Mouse (Mus musculus) intestine, embryonic 15.5 days (tissue): ENCODE measurements at regions not wholly inside any gene's neighbourhood (a gene's known extent, or its start where the extent isn't known, plus 50 kb on each side); places are given as distances from the start of the nearest gene placed in this dataset.

Source experiments
- ATAC-seq: fragments of 200-750 bp; cut with Nextera tagmentation; 2 replicates; pipeline ENCODE4 v1.8.0; 2017; ENCODE audit warnings: moderate TSS enrichment, moderate library complexity
- H3K27ac ChIP-seq: fragments of 300-500 bp; sonication (generic); 2 replicates; pipeline ENCODE4 v1.5.1; 2015; ENCODE audit warnings: mild to moderate bottlenecking, inconsistent platforms
- H3K27me3 ChIP-seq: fragments of 300-500 bp; sonication (generic); replicated peaks from 2 replicates; pipeline ENCODE4 v1.6.1; 2015; ENCODE audit warnings: inconsistent platforms
- H3K36me3 ChIP-seq: fragments of 300-500 bp; sonication (generic); 2 replicates; pipeline ENCODE4 v1.6.1; 2015; ENCODE audit warnings: inconsistent platforms
- H3K4me1 ChIP-seq: fragments of 300-500 bp; sonication (generic); replicated peaks from 2 replicates; pipeline ENCODE4 v1.6.1; 2015; ENCODE audit warnings: inconsistent platforms
- H3K4me2 ChIP-seq: fragments of 300-500 bp; sonication (generic); replicated peaks from 2 replicates; pipeline ENCODE4 v1.6.1; 2015; ENCODE audit warnings: mild to moderate bottlenecking, inconsistent platforms
- H3K4me3 ChIP-seq: fragments of 300-500 bp; sonication (generic); replicated peaks from 2 replicates; pipeline ENCODE4 v1.5.1; 2015; ENCODE audit warnings: inconsistent platforms
- H3K9ac ChIP-seq: fragments of 300-500 bp; sonication (generic); 2 replicates; pipeline ENCODE4 v1.6.1; 2015; ENCODE audit warnings: inconsistent platforms
- H3K9me3 ChIP-seq: fragments of 300-500 bp; sonication (generic); 2 replicates; pipeline ENCODE4 v1.6.1; 2016; ENCODE audit warnings: inconsistent platforms
- WGBS: fragments of 180-500 bp; shearing (Covaris S2); methylation state at CpG from one replicate; pipeline ENCODE4 v1.1.7; 2015; 5-methylcytosine and 5-hydroxymethylcytosine counted together

- Histone ChIP-seq H3K4me1 (no peaks in the 10 kb centered on the region), H3K4me2 (no peak overlapping the region), H3K36me3 (no peaks in the 10 kb centered on the region), H3K27me3 (no peaks in the 10 kb centered on the region), H3K9ac (no peak overlapping the region), H3K4me3 (no peak overlapping the region), H3K9me3 (no peaks in the 10 kb centered on the region), H3K27ac (no peak overlapping the region)
- WGBS, result 90% methylated on average over 3 of the region's 3 CpGs
- no peak for ATAC-seq
Measured at GRCm38 (mm10) chr5:24237201-24237600, 72.4 kb downstream of the Nupl2 start.

GRCm38 (mm10) chr5:24239006-24239405 is 74.2 kb downstream of the Nupl2 start:
- H3K9me3 ChIP-seq, result no peaks in the 10 kb centered on the region
- 71% methylated on average over 2 of the region's 2 CpGs for WGBS
- H3K9ac ChIP-seq, result no peak overlapping the region
- no peaks in the 10 kb centered on the region for H3K27me3 ChIP-seq
- no peak overlapping the region for H3K4me2 ChIP-seq
- no peaks in the 10 kb centered on the region for H3K36me3 ChIP-seq
- no peak overlapping the region for H3K27ac ChIP-seq
- no peaks in the 10 kb centered on the region for H3K4me1 ChIP-seq
- no peak overlapping the region for H3K4me3 ChIP-seq
- ATAC-seq, result no peak

- 77% methylated on average over 6 of the region's 6 CpGs for WGBS
- H3K4me3 ChIP-seq, result no peak overlapping the region
Measured at GRCm38 (mm10) chr5:24244211-24244610, 79.4 kb downstream of the Nupl2 start.

GRCm38 (mm10) chr5:24255421-24255820 is 90.7 kb downstream of the Nupl2 start:
- Histone ChIP-seq H3K9me3 (no peaks in the 10 kb centered on the region), H3K4me3 (no peak overlapping the region), H3K27ac (no peak overlapping the region), H3K4me1 (no peaks in the 10 kb centered on the region), H3K27me3 (no peaks in the 10 kb centered on the region), H3K36me3 (no peaks in the 10 kb centered on the region), H3K9ac (no peak overlapping the region), H3K4me2 (no peak overlapping the region)
- 79% methylated on average over 5 of the region's 5 CpGs for WGBS
- ATAC-seq, result no peak

More at GRCm38 (mm10) chr5:24244211-24244610, 79.4 kb downstream of the Nupl2 start:
- Histone ChIP-seq H3K27me3 (no peaks in the 10 kb centered on the region), H3K9ac (no peak overlapping the region), H3K9me3 (no peaks in the 10 kb centered on the region), H3K4me1 (no peaks in the 10 kb centered on the region), H3K27ac (no peak overlapping the region), H3K36me3 (no peaks in the 10 kb centered on the region), H3K4me2 (no peak overlapping the region)
- no peak for ATAC-seq

GRCm38 (mm10) chr5:24261098-24261497 is 90.3 kb downstream of the Kcnh2 start:
- Histone ChIP-seq H3K4me2 (no peak overlapping the region), H3K4me3 (no peak overlapping the region), H3K4me1 (peaks cover 4% of the 10 kb centered on the region; the same call in 1 of the 2 replicates), H3K9ac (no peak overlapping the region), H3K9me3 (no peaks in the 10 kb centered on the region), H3K36me3 (no peaks in the 10 kb centered on the region), H3K27ac (no peak overlapping the region), H3K27me3 (no peaks in the 10 kb centered on the region)
- peak; percentile 62 for ATAC-seq
- WGBS, result 8% methylated on average over 7 of the region's 7 CpGs

GRCm38 (mm10) chr5:24262146-24262545 is 89.3 kb downstream of the Kcnh2 start:
- Histone ChIP-seq H3K27me3 (no peaks in the 10 kb centered on the region), H3K9ac (no peak overlapping the region), H3K9me3 (no peaks in the 10 kb centered on the region), H3K4me3 (no peak overlapping the region), H3K4me2 (peak overlapping the region; percentile 22; the same call in 1 of the 2 replicates), H3K36me3 (no peaks in the 10 kb centered on the region), H3K27ac (no peak overlapping the region), H3K4me1 (peaks cover 4% of the 10 kb centered on the region; the same call in 1 of the 2 replicates)
- WGBS, result 8% methylated on average over 11 of the region's 11 CpGs
- ATAC-seq, result no peak

GRCm38 (mm10) chr5:24264151-24264550 is 87.3 kb downstream of the Kcnh2 start:
- no peak for ATAC-seq
- 63% methylated on average over 4 of the region's 4 CpGs for WGBS
- no peak overlapping the region for H3K27ac ChIP-seq

GRCm38 (mm10) chr5:24265431-24265830 is 86.0 kb downstream of the Kcnh2 start:
- Histone ChIP-seq H3K9ac (no peak overlapping the region), H3K4me2 (no peak overlapping the region), H3K4me1 (peaks cover 4% of the 10 kb centered on the region; the same call in 1 of the 2 replicates), H3K4me3 (no peak overlapping the region), H3K36me3 (no peaks in the 10 kb centered on the region), H3K9me3 (no peaks in the 10 kb centered on the region), H3K27me3 (no peaks in the 10 kb centered on the region), H3K27ac (no peak overlapping the region)
- ATAC-seq, result no peak
- 87% methylated on average over 3 of the region's 3 CpGs for WGBS

More at GRCm38 (mm10) chr5:24264151-24264550, 87.3 kb downstream of the Kcnh2 start:
- H3K36me3 ChIP-seq, result no peaks in the 10 kb centered on the region
- H3K4me2 ChIP-seq, result no peak overlapping the region
- H3K9ac ChIP-seq, result no peak overlapping the region
- no peaks in the 10 kb centered on the region for H3K9me3 ChIP-seq
- no peak overlapping the region for H3K4me3 ChIP-seq
- no peaks in the 10 kb centered on the region for H3K27me3 ChIP-seq
- H3K4me1 ChIP-seq, result peaks cover 4% of the 10 kb centered on the region; the same call in 1 of the 2 replicates

GRCm38 (mm10) chr5:24266344-24267295 is 84.8 kb downstream of the Kcnh2 start:
- Histone ChIP-seq H3K4me2 (peak overlapping the region; percentile 58), H3K4me1 (peaks cover 4% of the 10 kb centered on the region; the same call in 1 of the 2 replicates), H3K27ac (no peak overlapping the region), H3K9ac (no peak overlapping the region; the same call in 1 of the 2 replicates), H3K27me3 (no peaks in the 10 kb centered on the region), H3K36me3 (no peaks in the 10 kb centered on the region), H3K9me3 (no peaks in the 10 kb centered on the region), H3K4me3 (peak overlapping the region; percentile 10)
- peak; percentile 92 for ATAC-seq
- WGBS, result 3% methylated on average over 16 of the region's 16 CpGs
